Mouse (Mus musculus): ENCODE data around the gene Arhgdia. TPM values are rescaled to one million over a fixed set of nuclear protein-coding genes. Genes with fewer than 3 reads are reported as not detected.

The Arhgdia gene
- polyA plus RNA-seq, 1 experiment from 2014 or later: 537 TPM

DNA sequence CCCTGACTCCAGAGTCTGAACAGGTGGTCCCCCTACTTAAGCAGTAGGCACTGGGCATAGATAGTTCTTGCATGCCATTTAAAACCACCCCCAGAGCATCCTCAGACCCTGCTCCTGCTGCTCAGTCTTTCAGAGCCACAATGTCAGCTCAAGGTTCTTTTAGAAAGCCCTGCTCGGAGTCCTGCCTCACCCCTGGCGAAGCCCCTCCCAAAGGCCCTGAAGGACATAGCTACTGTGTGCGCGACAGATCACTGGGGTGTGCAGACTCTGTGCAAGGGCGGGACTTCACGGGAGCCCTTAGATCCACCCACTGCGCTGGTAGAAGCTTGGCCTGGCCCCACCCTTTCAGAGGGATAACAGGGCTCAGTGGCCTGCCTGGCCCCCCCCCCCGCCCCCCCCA lies 27.8 kb upstream of the Arhgdia start:
- H3K27me3 ChIP-seq (replicated peaks): no peaks in the 10 kb centered on the region
- H3K27ac ChIP-seq: no peak overlapping the region
- H3K4me1 ChIP-seq: peaks cover 18% of the 10 kb centered on the region
- H3K36me3 ChIP-seq: peaks cover 46% of the 10 kb centered on the region
- H3K9me3 ChIP-seq: no peaks in the 10 kb centered on the region
- 36% methylated on average over 8 of the region's 8 CpGs for WGBS
- no peak overlapping the region for H3K9ac ChIP-seq
- peak overlapping the region; percentile 71 for H3K4me2 ChIP-seq
- peak; percentile 71 for ATAC-seq (ENCODE audit: insufficient read depth, low FRiP score, low read depth)
- H3K4me3 ChIP-seq (replicated peaks): no peak overlapping the region

DNA sequence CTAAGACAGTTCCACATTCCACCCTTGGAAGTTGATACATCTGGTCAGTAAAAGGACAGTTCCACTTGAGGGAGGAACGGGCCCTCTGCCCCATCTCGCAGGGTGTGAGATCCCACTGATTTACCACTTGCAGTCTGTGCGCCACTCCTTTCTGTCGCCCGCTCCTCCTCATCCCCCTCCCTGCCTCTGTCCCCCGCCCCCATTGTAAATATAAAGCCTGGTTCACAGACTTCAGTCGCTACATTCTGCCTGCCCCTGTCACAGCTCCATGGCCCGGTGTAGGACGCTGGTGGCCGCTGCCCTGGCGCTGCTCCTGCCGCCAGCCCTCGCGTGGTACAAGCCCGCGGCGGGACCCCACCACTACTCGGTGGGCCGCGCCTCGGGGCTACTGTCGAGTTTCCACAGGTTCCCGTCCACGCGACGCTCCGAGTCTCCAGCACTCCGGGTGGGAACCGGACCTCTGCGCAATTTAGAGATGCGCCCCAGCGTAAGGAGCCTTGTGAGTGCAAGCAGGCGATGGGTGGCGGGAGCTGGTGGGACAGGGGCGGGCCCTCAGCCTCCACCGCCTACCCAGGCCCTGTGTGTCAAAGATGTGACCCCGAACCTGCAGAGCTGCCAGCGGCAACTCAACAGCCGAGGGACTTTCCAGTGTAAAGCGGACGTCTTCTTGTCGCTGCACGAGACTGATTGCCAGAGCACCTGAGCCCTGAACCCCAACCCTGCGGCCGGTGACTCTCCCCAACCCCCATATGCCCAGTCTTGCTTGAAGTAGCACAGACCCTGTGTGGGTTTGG lies 27.0 kb upstream of the Arhgdia start, which contains the start of gene Npb:
Gene Npb, plus strand, starts transcription at position 237 of the 794 bp plus-strand sequence.
- Histone ChIP-seq H3K4me3 (replicated peaks) (peak within 1 kb of the TSS; percentile 36), H3K27me3 (replicated peaks) (no peaks in the 10 kb centered on the region), H3K4me1 (peaks cover 18% of the 10 kb centered on the region), H3K4me2 (peak within 1 kb of the TSS; percentile 71), H3K9ac (peak within 1 kb of the TSS; percentile 39; the same call in 1 of the 2 replicates), H3K27ac (peak within 1 kb of the TSS; percentile 26; the same call in 1 of the 2 replicates), H3K9me3 (no peaks in the 10 kb centered on the region), H3K36me3 (peaks cover 43% of the 10 kb centered on the region)
- 7% methylated on average over 45 of the region's 45 CpGs for WGBS
- ATAC-seq (ENCODE audit: insufficient read depth, low FRiP score, low read depth): 0 out of 2 replicates have a peak, but pooled peaks have one; percentile 20

- H3K27ac ChIP-seq: no peak overlapping the region
- no peaks in the 10 kb centered on the region for H3K27me3 ChIP-seq (replicated peaks)
- no peak overlapping the region for H3K4me2 ChIP-seq
- 73% methylated on average over 4 of the region's 4 CpGs for WGBS
- no peaks in the 10 kb centered on the region for H3K9me3 ChIP-seq
- H3K4me3 ChIP-seq (replicated peaks): no peak overlapping the region
- no peak for ATAC-seq (ENCODE audit: insufficient read depth, low FRiP score, low read depth)
- H3K4me1 ChIP-seq: peaks cover 18% of the 10 kb centered on the region
- peaks cover 38% of the 10 kb centered on the region for H3K36me3 ChIP-seq
- no peak overlapping the region for H3K9ac ChIP-seq
These were observed 25.3 kb upstream of the Arhgdia start for GRCm38 (mm10) chr11:120606764-120607163.

GRCm38 (mm10) chr11:120605667-120606066 lies 24.2 kb upstream of the Arhgdia start:
- Histone ChIP-seq H3K27me3 (replicated peaks) (no peaks in the 10 kb centered on the region), H3K27ac (no peak overlapping the region), H3K4me3 (replicated peaks) (no peak overlapping the region), H3K9me3 (no peaks in the 10 kb centered on the region), H3K4me1 (peaks cover 18% of the 10 kb centered on the region), H3K9ac (no peak overlapping the region), H3K4me2 (no peak overlapping the region), H3K36me3 (peaks cover 35% of the 10 kb centered on the region)
- ATAC-seq (ENCODE audit: insufficient read depth, low FRiP score, low read depth): no peak
- WGBS: 87% methylated on average over 7 of the region's 7 CpGs

- no peak for ATAC-seq (ENCODE audit: insufficient read depth, low FRiP score, low read depth)
- Histone ChIP-seq H3K27ac (no peak overlapping the region), H3K4me3 (replicated peaks) (no peak overlapping the region), H3K4me2 (no peak overlapping the region), H3K9me3 (no peaks in the 10 kb centered on the region), H3K36me3 (peaks cover 37% of the 10 kb centered on the region), H3K27me3 (replicated peaks) (no peaks in the 10 kb centered on the region), H3K4me1 (peaks cover 15% of the 10 kb centered on the region), H3K9ac (no peak overlapping the region)
- WGBS: 69% methylated on average over 2 of the region's 2 CpGs
These were observed 22.1 kb upstream of the Arhgdia start for GRCm38 (mm10) chr11:120603545-120603944.

DNA sequence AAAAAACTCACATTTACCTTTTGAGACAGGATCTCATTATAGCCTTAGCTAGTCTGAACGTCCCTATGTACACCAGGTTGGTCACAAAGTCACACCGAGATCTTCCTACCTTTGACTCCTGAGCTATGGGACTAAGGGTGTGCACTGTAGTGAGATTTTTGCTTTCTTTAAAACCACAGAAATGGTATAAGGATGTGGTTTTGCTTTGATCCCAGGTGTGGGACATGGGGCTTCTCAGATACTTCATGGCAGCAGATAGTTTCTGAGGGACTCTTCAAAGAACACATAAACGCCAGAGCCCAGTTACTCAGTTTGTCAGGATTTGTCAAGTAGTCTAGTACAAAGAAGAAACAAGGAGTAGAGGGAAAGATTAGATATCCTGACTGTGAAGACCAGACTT lies 19.3 kb upstream of the Arhgdia start:
- Histone ChIP-seq H3K27me3 (replicated peaks) (no peaks in the 10 kb centered on the region), H3K4me3 (replicated peaks) (no peak overlapping the region), H3K9ac (no peak overlapping the region), H3K27ac (no peak overlapping the region), H3K9me3 (no peaks in the 10 kb centered on the region), H3K4me2 (no peak overlapping the region), H3K4me1 (peaks cover 12% of the 10 kb centered on the region), H3K36me3 (peaks cover 36% of the 10 kb centered on the region)
- 92% methylated on average over 3 of the region's 3 CpGs for WGBS
- no peak for ATAC-seq (ENCODE audit: insufficient read depth, low FRiP score, low read depth)

DNA sequence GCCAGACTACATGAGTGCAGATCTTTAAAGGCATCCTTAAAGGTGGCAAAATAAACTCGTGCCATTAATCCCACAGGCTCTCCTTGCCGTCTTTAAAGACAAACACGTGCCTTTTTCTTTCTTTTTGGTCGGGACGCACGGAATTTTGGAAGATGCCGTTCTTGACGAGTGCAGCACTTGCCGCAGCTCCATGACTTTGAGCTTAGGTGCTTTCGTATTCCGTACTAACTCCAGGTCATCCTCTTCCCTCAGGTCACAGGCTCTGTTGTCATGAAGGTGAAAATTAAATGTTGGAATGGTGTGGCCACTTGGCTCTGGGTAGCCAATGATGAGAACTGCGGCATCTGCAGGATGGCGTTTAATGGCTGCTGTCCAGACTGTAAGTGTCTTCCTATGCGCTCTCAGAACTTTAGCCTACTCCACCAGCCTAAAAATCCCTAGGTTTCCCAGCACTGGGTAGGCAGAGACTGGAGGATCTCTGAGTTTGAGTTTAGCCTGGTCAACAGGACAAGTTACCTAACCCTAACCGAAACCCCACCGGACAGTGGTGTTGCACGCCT lies 17.6 kb upstream of the Arhgdia start:
- no peak for ATAC-seq (ENCODE audit: insufficient read depth, low FRiP score, low read depth)
- Histone ChIP-seq H3K27me3 (replicated peaks) (no peaks in the 10 kb centered on the region), H3K36me3 (peaks cover 37% of the 10 kb centered on the region), H3K9me3 (no peaks in the 10 kb centered on the region), H3K4me1 (peaks cover 12% of the 10 kb centered on the region), H3K9ac (peak overlapping the region; percentile 45), H3K4me3 (replicated peaks) (peak overlapping the region; percentile 95), H3K27ac (peak overlapping the region; percentile 88), H3K4me2 (peak overlapping the region; percentile 81)
- 41% methylated on average over 17 of the region's 17 CpGs for WGBS

GRCm38 (mm10) chr11:120598283-120598989 lies 17.0 kb upstream of the Arhgdia start, which contains the start of the genes Alyref and Anapc11:
Gene Alyref, minus strand, starts transcription at chr11:120598365.
Gene Anapc11, plus strand, starts transcription at chr11:120598421.
- peaks cover 12% of the 10 kb centered on the region for H3K4me1 ChIP-seq
- no peaks in the 10 kb centered on the region for H3K9me3 ChIP-seq
- H3K9ac ChIP-seq: peak within 1 kb of the TSS; percentile 99
- no peaks in the 10 kb centered on the region for H3K27me3 ChIP-seq (replicated peaks)
- WGBS: under 1% methylated on average over 87 of the region's 88 CpGs
- peak within 1 kb of the TSS; percentile 95 for H3K4me3 ChIP-seq (replicated peaks)
- peak within 1 kb of the TSS; percentile 81 for H3K4me2 ChIP-seq
- H3K36me3 ChIP-seq: peaks cover 41% of the 10 kb centered on the region
- ATAC-seq (ENCODE audit: insufficient read depth, low FRiP score, low read depth): peak; percentile 97
- H3K27ac ChIP-seq: peak within 1 kb of the TSS; percentile 91

DNA sequence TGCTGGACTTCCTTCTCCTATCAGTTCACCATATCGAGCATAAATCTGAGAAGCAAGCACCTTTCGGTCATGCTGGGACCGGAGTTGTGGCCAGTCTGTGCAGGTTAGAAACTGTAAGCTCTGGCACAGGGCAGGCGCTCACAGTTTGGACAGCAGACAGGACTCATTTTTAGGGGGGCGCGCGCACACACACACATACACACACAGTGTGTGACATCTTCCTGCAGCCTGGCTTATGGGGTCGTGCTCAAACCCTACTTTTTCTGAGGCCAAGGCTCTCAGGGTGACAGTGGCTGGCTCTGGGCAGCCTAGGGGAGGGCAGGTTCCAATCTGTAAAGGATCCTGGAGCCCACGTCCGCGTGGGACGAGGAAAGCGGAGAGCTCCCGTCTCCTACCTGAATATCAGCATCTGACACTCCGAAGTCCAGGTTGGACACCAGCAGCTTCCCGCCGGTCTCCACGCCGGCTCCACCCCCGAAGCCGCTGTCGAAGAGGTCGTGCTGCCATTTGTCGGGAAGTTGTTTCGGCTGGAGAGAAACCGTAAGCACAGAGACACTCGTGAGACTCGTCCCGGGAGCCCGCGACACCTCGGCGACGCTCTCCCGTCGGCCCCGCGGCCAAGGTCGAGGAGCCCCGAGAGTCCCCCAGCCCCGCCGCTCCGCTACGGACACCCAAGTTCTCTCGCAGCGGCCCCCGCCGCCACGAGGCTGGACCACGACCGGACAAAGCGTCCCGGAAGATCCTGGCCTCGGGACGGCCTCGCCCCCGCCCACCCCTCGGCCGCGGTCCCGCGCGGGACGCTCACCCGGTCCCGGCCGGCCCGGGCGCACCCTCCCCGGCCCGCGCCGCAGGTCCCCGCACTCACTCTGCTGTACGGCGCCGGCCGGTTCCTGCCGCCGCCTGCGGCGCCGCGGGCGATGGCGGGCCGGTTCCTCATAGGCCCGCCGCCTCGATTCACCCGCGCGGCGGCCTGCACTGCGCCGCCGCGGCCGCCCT lies 16.1 kb upstream of the Arhgdia start:
- Histone ChIP-seq H3K9me3 (no peaks in the 10 kb centered on the region), H3K9ac (peak overlapping the region; percentile 99), H3K36me3 (peaks cover 43% of the 10 kb centered on the region), H3K27ac (peak overlapping the region; percentile 91), H3K4me3 (replicated peaks) (peak overlapping the region; percentile 95), H3K4me2 (peak overlapping the region; percentile 78), H3K4me1 (peaks cover 12% of the 10 kb centered on the region), H3K27me3 (replicated peaks) (no peaks in the 10 kb centered on the region)
- WGBS: 3% methylated on average over 87 of the region's 99 CpGs
- peak; percentile 25 for ATAC-seq (ENCODE audit: insufficient read depth, low FRiP score, low read depth)

- ATAC-seq (ENCODE audit: insufficient read depth, low FRiP score, low read depth): no peak
- Histone ChIP-seq H3K4me2 (no peak overlapping the region), H3K27me3 (replicated peaks) (no peaks in the 10 kb centered on the region), H3K9ac (no peak overlapping the region), H3K9me3 (no peaks in the 10 kb centered on the region), H3K27ac (no peak overlapping the region), H3K4me1 (no peaks in the 10 kb centered on the region), H3K36me3 (peaks cover 54% of the 10 kb centered on the region), H3K4me3 (replicated peaks) (no peak overlapping the region)
- WGBS: 87% methylated on average over 6 of the region's 6 CpGs
These were observed 7.1 kb upstream of the Arhgdia start for GRCm38 (mm10) chr11:120588531-120588930.

DNA sequence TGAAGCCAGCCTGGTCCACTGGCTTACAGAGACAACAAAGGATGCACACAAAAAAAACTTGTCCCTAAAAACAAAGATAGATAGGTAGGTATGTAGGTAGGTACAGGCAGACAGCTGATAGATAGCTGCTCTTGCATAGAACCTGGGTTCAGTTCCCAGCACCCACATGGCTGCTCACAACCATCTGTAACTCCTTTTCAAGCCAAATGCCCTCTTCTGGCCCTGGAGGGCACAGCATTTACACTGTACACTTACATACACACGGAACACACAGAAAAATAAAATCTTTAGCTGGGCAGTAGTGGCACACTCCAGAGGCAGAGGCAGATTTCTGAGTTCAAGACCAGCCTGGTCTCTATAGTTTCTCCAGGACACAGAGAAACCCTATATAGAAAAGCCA lies 2.5 kb upstream of the Arhgdia start:
- no peaks in the 10 kb centered on the region for H3K27me3 ChIP-seq (replicated peaks)
- H3K9me3 ChIP-seq: no peaks in the 10 kb centered on the region
- H3K4me1 ChIP-seq: peaks cover 22% of the 10 kb centered on the region
- H3K4me3 ChIP-seq (replicated peaks): no peak overlapping the region
- ATAC-seq (ENCODE audit: insufficient read depth, low FRiP score, low read depth): no peak
- no peak overlapping the region for H3K9ac ChIP-seq
- 80% methylated on average over 1 of the region's 1 CpGs for WGBS
- H3K36me3 ChIP-seq: peaks cover 35% of the 10 kb centered on the region
- no peak overlapping the region for H3K4me2 ChIP-seq
- H3K27ac ChIP-seq: no peak overlapping the region
